Mouse (Mus musculus) c-Kit-positive CD71-negative TER-119-negative erythroid progenitor cells, embryonic 14.5 days (primary cell): ENCODE results near the gene Tmem160.

Experiments
- DNase-seq: peaks from one replicate; pipeline ENCODE4 v3.0.0-alpha.2; 2013; ENCODE audit warnings: low read depth

Gene Tmem160

DNA sequence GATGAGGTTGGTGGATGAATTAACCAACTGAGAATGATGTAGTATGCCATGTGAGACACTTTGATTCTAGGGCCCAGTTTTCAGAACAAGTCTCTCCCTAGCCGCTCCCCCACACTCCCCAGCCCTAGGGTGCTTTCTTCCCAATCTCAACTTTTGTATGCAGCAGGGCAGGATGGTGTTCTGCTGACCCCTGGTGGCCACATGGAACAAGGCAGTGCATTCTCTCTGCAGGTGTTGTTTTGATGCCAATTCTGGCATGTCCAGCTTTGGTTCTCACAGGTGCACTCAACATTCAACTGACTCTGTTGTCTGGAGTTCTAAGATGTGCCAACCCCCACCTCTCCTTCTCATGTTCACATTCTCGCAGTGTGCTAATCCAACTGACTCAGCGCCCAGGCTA is 39.2 kb downstream of the Tmem160 start:
- DNase-seq, result peak; percentile 50

DNA sequence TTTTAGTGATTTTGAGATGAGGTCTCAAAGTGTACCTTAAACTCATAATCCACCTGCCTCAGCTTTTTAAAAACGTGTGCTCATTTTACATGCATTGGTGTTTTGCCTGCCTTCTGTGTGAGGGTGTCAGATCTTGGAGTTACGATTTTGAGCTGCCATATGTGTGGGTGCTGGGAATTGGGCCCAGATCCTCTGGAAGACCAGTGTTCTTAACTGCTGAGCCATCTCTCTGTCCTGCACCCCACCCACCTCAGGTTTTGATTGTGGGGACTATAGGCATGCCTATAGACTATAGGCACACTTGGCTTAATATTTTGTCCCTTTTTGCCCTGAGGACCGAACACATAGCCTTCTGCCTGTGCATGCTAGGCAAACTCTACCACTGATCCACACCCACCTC is 39.6 kb downstream of the Tmem160 start:
- DNase-seq, result no peak

DNA sequence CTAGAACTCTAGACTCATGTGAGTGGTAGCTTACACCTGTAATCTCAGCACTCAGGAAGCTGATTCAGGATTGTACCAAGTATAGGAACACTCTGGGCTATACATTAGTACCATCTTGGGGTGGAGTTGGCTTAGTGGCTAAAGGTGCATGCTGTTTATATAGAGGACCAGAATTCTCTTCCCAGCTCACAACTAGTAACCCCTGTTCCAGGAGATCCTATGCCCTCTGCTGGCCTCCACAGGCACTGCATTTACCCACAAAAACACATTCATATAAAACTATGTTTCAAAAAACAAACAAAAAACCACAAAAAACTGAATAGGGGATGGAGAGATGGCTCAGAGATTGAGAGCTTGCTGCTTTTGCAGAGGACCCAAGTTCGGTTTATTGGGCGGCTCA is 40.8 kb downstream of the Tmem160 start:
- no peak for DNase-seq

DNA sequence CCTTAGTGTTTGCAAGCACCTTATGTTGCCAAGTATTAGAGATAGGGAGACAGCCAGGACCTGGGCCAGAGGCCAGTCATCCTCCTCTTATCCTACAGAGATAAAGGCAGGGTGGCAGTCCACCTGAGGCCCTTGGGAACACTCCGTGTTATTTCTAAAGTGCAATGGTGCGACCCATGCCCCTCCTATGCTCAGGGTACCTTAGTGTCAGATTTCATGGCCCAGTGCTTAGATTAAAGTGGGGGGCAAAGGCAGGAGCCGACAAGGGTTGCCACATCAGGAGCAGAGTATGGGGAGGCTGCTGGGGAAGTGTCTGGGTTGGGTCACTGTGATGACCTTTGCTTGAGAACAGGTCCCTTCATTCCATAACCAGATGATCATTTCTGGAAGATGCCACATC is 43.7 kb downstream of the Tmem160 start:
- DNase-seq, result no peak

DNA sequence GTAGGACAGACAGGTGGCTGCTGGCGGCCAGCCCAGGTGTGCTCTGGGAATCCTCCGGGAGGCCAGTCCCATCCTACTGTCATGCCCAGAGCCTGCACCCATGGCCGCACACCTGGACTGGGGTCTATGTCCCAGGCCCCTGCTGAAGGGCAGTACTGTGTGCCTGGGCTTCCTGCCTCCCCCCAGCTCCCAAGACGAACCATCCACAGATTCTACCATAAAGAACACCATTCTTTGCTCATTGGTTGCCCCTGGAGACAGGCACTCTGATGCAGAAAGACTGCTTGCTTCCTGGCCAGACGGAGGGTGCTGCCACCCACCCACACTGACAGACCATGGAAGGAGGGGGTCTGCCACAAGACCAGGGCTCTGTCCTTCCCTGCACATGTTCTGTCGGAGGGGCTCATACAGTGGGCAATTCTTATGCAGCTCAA is 47.1 kb downstream of the Tmem160 start:
- DNase-seq, result no peak

DNA sequence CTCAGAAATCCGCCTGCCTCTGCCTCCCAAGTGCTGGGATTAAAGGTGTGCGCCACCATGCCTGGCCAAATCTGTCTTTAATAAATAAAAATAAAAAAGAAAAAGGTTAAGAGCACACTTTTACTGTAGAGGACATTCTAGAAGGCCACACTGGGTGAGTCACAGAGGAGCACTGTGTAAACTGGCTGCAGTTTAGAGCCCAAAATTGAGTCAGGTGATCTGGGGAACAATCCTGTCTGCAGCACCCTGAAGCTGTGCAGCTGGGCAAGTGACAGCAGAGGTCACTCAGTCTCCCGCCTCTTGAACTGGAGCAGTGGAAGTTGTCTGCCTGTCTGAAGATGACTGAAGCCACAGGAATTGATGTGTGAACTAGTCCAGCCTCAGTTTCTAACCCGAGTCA is 49.0 kb downstream of the Tmem160 start:
- no peak for DNase-seq

DNA sequence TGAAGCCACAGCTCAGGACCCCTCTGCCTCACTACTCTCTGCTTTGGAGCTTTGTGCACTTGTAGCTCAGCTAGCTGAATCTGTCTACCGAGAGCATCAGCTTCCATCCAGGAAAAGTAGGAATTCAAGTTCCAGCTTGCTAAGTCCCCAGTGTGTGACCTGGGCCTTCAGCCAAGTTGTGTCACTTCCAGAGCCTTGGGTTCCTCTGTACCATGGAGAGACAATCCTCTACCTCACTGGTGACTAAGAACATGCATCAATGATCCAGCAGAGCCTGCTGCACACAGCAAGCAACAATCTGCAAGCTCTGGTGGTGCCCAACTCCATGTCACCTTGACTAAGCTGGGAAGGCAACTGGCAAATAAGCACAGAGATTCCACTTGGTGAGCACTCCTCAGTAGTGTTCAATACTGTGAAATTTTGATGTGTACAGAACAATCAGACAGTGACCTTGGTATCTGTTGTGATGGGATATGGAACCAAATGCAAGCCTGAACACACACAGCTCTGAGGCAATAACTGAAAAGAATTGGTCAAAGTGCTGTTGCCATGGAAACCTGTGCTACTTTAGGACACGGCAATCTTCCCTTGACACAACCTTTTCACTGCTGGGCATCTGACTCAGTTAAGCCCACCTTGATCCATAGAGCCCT is 52.1 kb downstream of the Tmem160 start:
- no peak for DNase-seq
